Mouse (Mus musculus) MEL (cell line): ENCODE data around the gene Pigs. TPM values are rescaled to one million over a fixed set of nuclear protein-coding genes. Genes with fewer than 3 reads are reported as not detected.

ENCODE experiments used
- DNase-seq: peaks from one replicate; pipeline ENCODE4 v3.0.0; 2011; ENCODE audit warnings: low read depth, low spot score
- H3K27ac ChIP-seq: 2 replicates; pipeline ENCODE4 v1.5.1; 2012; ENCODE audit warnings: low read depth, mild to moderate bottlenecking, control low read depth, low read length, moderate library complexity; ENCODE audit not compliant: control insufficient read depth
- H3K27me3 ChIP-seq, 2 experiments: fragments of 150-350 bp in 1 of 2; sonication (generic) in 1 of 2; 2 replicates each; pipeline ENCODE4 v1.6.1; 2012; ENCODE audit warnings: low read length in 2 of 2, mild to moderate bottlenecking in 2 of 2, improper control_type of control experiment in 1 of 2, moderate library complexity in 1 of 2; ENCODE audit not compliant: insufficient read depth in 2 of 2, control insufficient read depth in 1 of 2
- H3K36me3 ChIP-seq, 2 experiments: 2 replicates each; pipeline ENCODE4 v1.6.1; 2012 to 2014; ENCODE audit warnings: low read length in 2 of 2, improper control_type of control experiment in 1 of 2, inconsistent platforms in 1 of 2, mild to moderate bottlenecking in 1 of 2; ENCODE audit not compliant: insufficient read depth in 2 of 2, control insufficient read depth in 1 of 2
- H3K4me1 ChIP-seq, 2 experiments: fragments of 150-350 bp in 1 of 2; sonication (generic) in 1 of 2; 2 replicates each; pipeline ENCODE4 v1.6.1; 2012; ENCODE audit warnings: low read length in 2 of 2, improper control_type of control experiment in 1 of 2, mild to moderate bottlenecking in 1 of 2; ENCODE audit not compliant: insufficient read depth in 2 of 2, control insufficient read depth in 1 of 2
- H3K4me3 ChIP-seq, 2 experiments: fragments of 150-350 bp in 1 of 2; sonication (generic) in 1 of 2; 2 replicates each; pipeline ENCODE4 v1.5.1; 2012; ENCODE audit warnings: low read depth in 2 of 2, low read length in 2 of 2, mild to moderate bottlenecking in 2 of 2, moderate library complexity in 2 of 2, control low read depth in 1 of 2, improper control_type of control experiment in 1 of 2; ENCODE audit not compliant: control insufficient read depth in 1 of 2, insufficient read depth in 1 of 2
- H3K79me2 ChIP-seq: 2 replicates; pipeline ENCODE4 v1.6.1; 2012; ENCODE audit warnings: mild to moderate bottlenecking, low read length, moderate library complexity; ENCODE audit not compliant: control insufficient read depth, poor library complexity, insufficient read depth
- H3K9ac ChIP-seq: 2 replicates; pipeline ENCODE4 v1.6.1; 2012; ENCODE audit warnings: low read depth, mild to moderate bottlenecking, control low read depth, low read length, moderate library complexity; ENCODE audit not compliant: control insufficient read depth, poor library complexity, severe bottlenecking
- H3K9me3 ChIP-seq: fragments of 150-350 bp; sonication (generic); replicated peaks from 2 replicates; pipeline ENCODE4 v1.6.1; 2012; ENCODE audit warnings: mild to moderate bottlenecking, low read length, improper control_type of control experiment, moderate library complexity; ENCODE audit not compliant: insufficient read depth
- BHLHE40 ChIP-seq: IDR thresholded peaks from 2 replicates; pipeline ENCODE4 v1.6.1; 2012; ENCODE audit warnings: low read depth, mild to moderate bottlenecking, inconsistent platforms, low read length, improper control_type of control experiment, borderline replicate concordance
- CHD1 ChIP-seq: IDR thresholded peaks from 2 replicates; pipeline ENCODE4 v1.6.1; 2012; ENCODE audit warnings: low read depth, mild to moderate bottlenecking, inconsistent platforms, low read length, improper control_type of control experiment
- CHD2 ChIP-seq: IDR thresholded peaks from 2 replicates; pipeline ENCODE4 v1.6.1; 2011; ENCODE audit warnings: low read length, improper control_type of control experiment
- CTCF ChIP-seq, 3 experiments: IDR thresholded peaks in 2 of 3; conservative IDR thresholded peaks in 1 of 3; 2 replicates each; pipeline ENCODE4 v1.5.1; 2011 to 2012; ENCODE audit warnings: low read length in 3 of 3, low read depth in 2 of 3, mild to moderate bottlenecking in 2 of 3, improper control_type of control experiment in 1 of 3, inconsistent platforms in 1 of 3, mixed read lengths in 1 of 3, moderate library complexity in 1 of 3; ENCODE audit not compliant: control insufficient read depth in 1 of 3, insufficient read depth in 1 of 3, poor library complexity in 1 of 3, severe bottlenecking in 1 of 3
- E2F4 ChIP-seq: IDR thresholded peaks from 2 replicates; pipeline ENCODE4 v1.6.1; 2011; ENCODE audit warnings: low read depth, low read length, improper control_type of control experiment, borderline replicate concordance
- ELF1 ChIP-seq: IDR thresholded peaks from 2 replicates; pipeline ENCODE4 v1.6.1; 2014; ENCODE audit warnings: low read depth, mild to moderate bottlenecking, inconsistent platforms, low read length, improper control_type of control experiment, moderate library complexity
- EP300 ChIP-seq, 2 experiments: IDR thresholded peaks; 2 replicates each; pipeline ENCODE4 v1.6.1; 2011; ENCODE audit warnings: improper control_type of control experiment in 2 of 2, low read length in 2 of 2, low read depth in 1 of 2, mild to moderate bottlenecking in 1 of 2
- ETS1 ChIP-seq: IDR thresholded peaks from 2 replicates; pipeline ENCODE4 v1.6.1; 2012; ENCODE audit warnings: low read depth, mild to moderate bottlenecking, inconsistent platforms, low read length, improper control_type of control experiment, moderate library complexity
- GATA1 ChIP-seq: IDR thresholded peaks from 2 replicates; pipeline ENCODE4 v1.6.1; 2011; ENCODE audit warnings: low read depth, low read length, improper control_type of control experiment
- HCFC1 ChIP-seq: IDR thresholded peaks from 2 replicates; pipeline ENCODE4 v1.6.1; 2012; ENCODE audit warnings: low read depth, mild to moderate bottlenecking, inconsistent platforms, low read length, improper control_type of control experiment, moderate library complexity
- JUND ChIP-seq: IDR thresholded peaks from 2 replicates; pipeline ENCODE4 v1.6.1; 2011; ENCODE audit warnings: low read depth, mild to moderate bottlenecking, improper control_type of control experiment, low read length
- KAT2A ChIP-seq: conservative IDR thresholded peaks from 2 replicates; pipeline ENCODE4 v1.6.1; 2012; ENCODE audit warnings: low read depth, low read length, improper control_type of control experiment, inconsistent platforms
- MAX ChIP-seq: IDR thresholded peaks from 2 replicates; pipeline ENCODE4 v1.6.1; 2011; ENCODE audit warnings: low read length, improper control_type of control experiment
- MAZ ChIP-seq: IDR thresholded peaks from 2 replicates; pipeline ENCODE4 v1.6.1; 2012; ENCODE audit warnings: low read depth, mild to moderate bottlenecking, inconsistent platforms, low read length, improper control_type of control experiment
- MEF2A ChIP-seq: IDR thresholded peaks from 2 replicates; pipeline ENCODE4 v1.6.1; 2014; ENCODE audit warnings: low read depth, mild to moderate bottlenecking, inconsistent platforms, low read length, improper control_type of control experiment; ENCODE audit not compliant: poor library complexity, insufficient replicate concordance, severe bottlenecking; ENCODE audit errors: extremely low read depth
- MXI1 ChIP-seq: IDR thresholded peaks from 2 replicates; pipeline ENCODE4 v1.6.1; 2011; ENCODE audit warnings: mild to moderate bottlenecking, low read depth, low read length, improper control_type of control experiment
- MYB ChIP-seq: IDR thresholded peaks from 2 replicates; pipeline ENCODE4 v1.6.1; 2011; ENCODE audit warnings: mild to moderate bottlenecking, low read depth, low read length, improper control_type of control experiment
- MYC ChIP-seq: IDR thresholded peaks from 2 replicates; pipeline ENCODE4 v1.6.1; 2011; ENCODE audit warnings: low read depth, mild to moderate bottlenecking, low read length, improper control_type of control experiment, moderate library complexity
- NELFE ChIP-seq: IDR thresholded peaks from 2 replicates; pipeline ENCODE4 v1.6.1; 2011; ENCODE audit warnings: low read depth, low read length, improper control_type of control experiment
- NRF1 ChIP-seq: IDR thresholded peaks from 2 replicates; pipeline ENCODE4 v1.6.1; 2014; ENCODE audit warnings: low read depth, mild to moderate bottlenecking, inconsistent platforms, low read length, improper control_type of control experiment, moderate library complexity; ENCODE audit not compliant: poor library complexity, insufficient read depth, severe bottlenecking
- POLR2A ChIP-seq, 2 experiments: IDR thresholded peaks; 2 replicates each; pipeline ENCODE4 v1.6.1; 2011 to 2012; ENCODE audit warnings: low read length in 2 of 2, mild to moderate bottlenecking in 2 of 2, control low read depth in 1 of 2, improper control_type of control experiment in 1 of 2, low read depth in 1 of 2, moderate library complexity in 1 of 2; ENCODE audit not compliant: control insufficient read depth in 1 of 2, insufficient read depth in 1 of 2, poor library complexity in 1 of 2
- POLR2AphosphoS2 ChIP-seq: IDR thresholded peaks from 2 replicates; pipeline ENCODE4 v1.6.1; 2011; ENCODE audit warnings: low read length, improper control_type of control experiment
- POLR2AphosphoS5 ChIP-seq: IDR thresholded peaks from 2 replicates; pipeline ENCODE4 v1.6.1; 2012; ENCODE audit warnings: low read depth, borderline replicate concordance, mild to moderate bottlenecking, inconsistent platforms, low read length, moderate library complexity, mixed read lengths
- RAD21 ChIP-seq: IDR thresholded peaks from 2 replicates; pipeline ENCODE4 v1.6.1; 2011; ENCODE audit warnings: mild to moderate bottlenecking, low read depth, low read length, improper control_type of control experiment
- RCOR1 ChIP-seq: IDR thresholded peaks from 2 replicates; pipeline ENCODE4 v1.6.1; 2012; ENCODE audit warnings: low read depth, mild to moderate bottlenecking, inconsistent platforms, low read length, improper control_type of control experiment
- SIN3A ChIP-seq: IDR thresholded peaks from 2 replicates; pipeline ENCODE4 v1.6.1; 2012; ENCODE audit warnings: low read length, improper control_type of control experiment, inconsistent platforms
- SMC3 ChIP-seq: IDR thresholded peaks from 2 replicates; pipeline ENCODE4 v1.6.1; 2011; ENCODE audit warnings: low read depth, low read length, improper control_type of control experiment
- TAL1 ChIP-seq: IDR thresholded peaks from 2 replicates; pipeline ENCODE4 v1.6.1; 2012; ENCODE audit warnings: mild to moderate bottlenecking, inconsistent platforms, low read length, moderate library complexity, mixed read lengths
- TBP ChIP-seq: IDR thresholded peaks from 2 replicates; pipeline ENCODE4 v1.8.0; 2011; ENCODE audit warnings: low read depth, low read length, improper control_type of control experiment
- TCF12 ChIP-seq: IDR thresholded peaks from 2 replicates; pipeline ENCODE4 v1.6.1; 2014; ENCODE audit warnings: low read depth, mild to moderate bottlenecking, inconsistent platforms, low read length, improper control_type of control experiment, moderate library complexity
- UBTF ChIP-seq: IDR thresholded peaks from 2 replicates; pipeline ENCODE4 v1.6.1; 2012; ENCODE audit warnings: low read depth, mild to moderate bottlenecking, inconsistent platforms, low read length, improper control_type of control experiment, moderate library complexity, borderline replicate concordance; ENCODE audit not compliant: insufficient read depth
- USF1 ChIP-seq: IDR thresholded peaks from 2 replicates; pipeline ENCODE4 v1.6.1; 2014; ENCODE audit warnings: low read depth, mild to moderate bottlenecking, inconsistent platforms, low read length, improper control_type of control experiment, moderate library complexity
- USF2 ChIP-seq, 2 experiments: IDR thresholded peaks; 2 replicates each; pipeline ENCODE4 v1.6.1; 2011 to 2012; ENCODE audit warnings: improper control_type of control experiment in 2 of 2, low read length in 2 of 2, borderline replicate concordance in 1 of 2, inconsistent platforms in 1 of 2, low read depth in 1 of 2, mild to moderate bottlenecking in 1 of 2; ENCODE audit not compliant: insufficient read depth in 1 of 2
- ZKSCAN1 ChIP-seq: IDR thresholded peaks from 2 replicates; pipeline ENCODE4 v1.6.1; 2012; ENCODE audit warnings: low read depth, mild to moderate bottlenecking, inconsistent platforms, low read length, improper control_type of control experiment, moderate library complexity
- ZMIZ1 ChIP-seq: IDR thresholded peaks from 2 replicates; pipeline ENCODE4 v1.6.1; 2012; ENCODE audit warnings: low read depth, mild to moderate bottlenecking, inconsistent platforms, low read length, improper control_type of control experiment, moderate library complexity
- ZNF384 ChIP-seq: IDR thresholded peaks from 2 replicates; pipeline ENCODE4 v1.6.1; 2012; ENCODE audit warnings: low read depth, mild to moderate bottlenecking, inconsistent platforms, low read length, improper control_type of control experiment
- polyA plus RNA-seq, 2 experiments: library from polyadenylated mRNA; stranded (reverse) in 1 of 2; unstranded in 1 of 2; fragments of >175 nt in 1 of 2; fragments of >200 nt in 1 of 2; gene quantifications; 2 replicates each; pipeline versions ENCODE4 v1.2.1 to v1.2.4; 2012; ENCODE audit warnings: low replicate concordance in 2 of 2, low read depth in 1 of 2; ENCODE audit not compliant: insufficient read length in 2 of 2, insufficient read depth in 1 of 2, missing spikeins in 1 of 2
- total RNA-seq: library from RNA; depleted of rRNA; stranded (reverse); fragments of 300-350 nt; gene quantifications from 2 replicates; pipeline ENCODE4 v1.2.3, GENCODE M21; 2012

Pigs gene
- total and polyA plus RNA-seq, 3 experiments, result 28.5 to 97.1 (median 51.2) TPM

GRCm38 (mm10) chr11:78322860-78323259, 5.4 kb upstream of the Pigs start, which contains the start of gene Aldoc:
Aldoc (plus strand) TSS chr11:78322968.
- peak within 1 kb of the TSS in 1 of 2 experiments; percentile 29; a peak in 2 of 4 replicates for H3K4me3 ChIP-seq
- H3K27ac ChIP-seq, result no peak within 1 kb of the TSS
- H3K9me3 ChIP-seq, result no peaks in the 10 kb centered on the region
- TF ChIP-seq POLR2AphosphoS2 (peak; percentile 83), ELF1 (0 out of 2 replicates have a peak, but pooled peaks have one; percentile 41), ETS1 (no peak), ZKSCAN1 (no peak), USF2 (IDR thresholded peaks at IDR 0.05; ENCODE audit: borderline replicate concordance in 1 of 2, insufficient read depth in 1 of 2, low read depth in 1 of 2, low read length in 2 of 2) (no peak), POLR2A (IDR thresholded peaks at IDR 0.05; ENCODE audit: control insufficient read depth in 1 of 2, insufficient read depth in 1 of 2, low read depth in 1 of 2, low read length in 2 of 2, poor library complexity in 1 of 2) (0 out of 4 replicates have a peak, but pooled peaks of 1 of the 2 experiments have one; percentile 46), BHLHE40 (no peak), NRF1 (no peak), USF1 (no peak), MEF2A (no peak), CHD2 (no peak), RCOR1 (peak; percentile 25; the same call in 1 of the 2 replicates), NELFE (0 out of 2 replicates have a peak, but pooled peaks have one; percentile 37), CTCF (IDR thresholded peaks at IDR 0.05 in 2 of 3, conservative IDR thresholded peaks at IDR 0.05 in 1 of 3; ENCODE audit: control insufficient read depth in 1 of 3, insufficient read depth in 1 of 3, low read depth in 2 of 3, low read length in 3 of 3, poor library complexity in 1 of 3, severe bottlenecking in 1 of 3) (no peak), EP300 (IDR thresholded peaks at IDR 0.05; ENCODE audit: low read depth in 1 of 2, low read length in 2 of 2) (0 out of 4 replicates have a peak, but pooled peaks of 1 of the 2 experiments have one; percentile 14), MAZ (no peak; the same call in 1 of the 2 replicates), HCFC1 (peak; percentile 41; the same call in 1 of the 2 replicates), MXI1 (peak; percentile 43; the same call in 1 of the 2 replicates), GATA1 (no peak), MYC (0 out of 2 replicates have a peak, but pooled peaks have one; percentile 38), ZNF384 (no peak), JUND (no peak), MYB (no peak), TAL1 (no peak), E2F4 (no peak), KAT2A (no peak), SIN3A (peak; percentile 44; the same call in 1 of the 2 replicates), SMC3 (no peak), TCF12 (0 out of 2 replicates have a peak, but pooled peaks have one; percentile 20), UBTF (no peak), POLR2AphosphoS5 (no peak), MAX (peak; percentile 46; the same call in 1 of the 2 replicates), ZMIZ1 (0 out of 2 replicates have a peak, but pooled peaks have one; percentile 33), RAD21 (no peak), CHD1 (no peak), TBP (peak; percentile 44; the same call in 1 of the 2 replicates)
- no peaks in the 10 kb centered on the region for H3K79me2 ChIP-seq
- peaks cover 2 to 3% of the 10 kb centered on the region in 2 experiments; a peak in 2 of 4 replicates for H3K4me1 ChIP-seq
- peak; percentile 98 for DNase-seq
- H3K9ac ChIP-seq, result no peak within 1 kb of the TSS
- H3K36me3 ChIP-seq, result peaks cover 5 to 19% of the 10 kb centered on the region in 2 experiments
- H3K27me3 ChIP-seq, result no peaks in the 10 kb centered on the region
